Mouse (Mus musculus) spleen, adult 10 weeks (tissue): ENCODE data around the gene Akr1c13. TPM values are rescaled to one million over a fixed set of nuclear protein-coding genes. Genes with fewer than 3 reads are reported as not detected.

Source experiments
- polyA plus RNA-seq: library from polyadenylated mRNA; stranded (reverse); fragments of 350-450 nt; fragmentation: Illumina TruSeq; extraction: RNeasy Lipid Tissue Mini Kit (QIAGEN cat#74804); gene quantifications from one replicate; pipeline ENCODE4 v1.2.3, GENCODE M21; 2015; ENCODE audit warnings: low replicate concordance; ENCODE audit not compliant: insufficient read depth

The Akr1c13 gene
- 26.7 TPM for polyA plus RNA-seq

DNA sequence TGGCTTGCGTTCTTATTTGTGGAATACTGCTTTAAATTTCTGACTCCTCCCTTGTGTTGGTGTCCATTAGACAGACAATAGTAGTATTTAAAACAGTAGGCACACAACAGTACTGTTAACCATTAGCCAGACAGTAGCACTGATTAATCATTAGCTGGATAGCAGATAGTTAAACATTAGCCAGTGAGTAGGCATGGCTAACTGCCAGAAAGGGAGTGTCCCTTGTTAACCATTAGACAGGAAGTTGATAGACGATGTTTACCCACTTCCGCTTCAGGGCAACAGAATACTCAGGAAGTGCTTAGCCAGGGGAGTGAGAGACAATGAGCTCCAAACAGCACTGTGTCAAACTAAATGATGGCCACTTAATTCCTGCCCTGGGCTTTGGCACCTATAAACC lies at the start of gene Akr1c13:
Akr1c13 (plus strand) TSS at position 247 of the 400 bp plus-strand sequence.

DNA sequence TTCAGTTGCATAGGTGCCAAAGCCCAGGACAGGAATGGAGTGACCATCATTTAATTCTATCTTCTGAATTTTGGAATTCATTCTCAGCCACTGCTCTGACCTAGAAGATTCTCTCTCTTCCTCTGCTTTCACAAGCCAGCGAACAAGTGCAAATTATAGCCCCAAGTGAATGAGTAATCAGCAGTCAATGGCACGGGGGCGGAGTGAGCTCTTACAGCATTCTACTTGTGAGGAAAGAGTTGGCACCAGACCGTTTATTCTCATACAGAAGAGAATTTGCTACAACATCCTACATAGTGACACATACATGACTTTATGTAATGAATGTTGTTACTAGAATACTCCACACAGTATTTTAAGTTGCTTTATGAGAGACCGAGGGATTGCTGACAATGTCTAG lies 40.4 kb upstream of the Akr1c13 start, which contains the start of gene Akr1c18:
Akr1c18 (minus strand) TSS at position 137 of the 400 bp plus-strand sequence.

DNA sequence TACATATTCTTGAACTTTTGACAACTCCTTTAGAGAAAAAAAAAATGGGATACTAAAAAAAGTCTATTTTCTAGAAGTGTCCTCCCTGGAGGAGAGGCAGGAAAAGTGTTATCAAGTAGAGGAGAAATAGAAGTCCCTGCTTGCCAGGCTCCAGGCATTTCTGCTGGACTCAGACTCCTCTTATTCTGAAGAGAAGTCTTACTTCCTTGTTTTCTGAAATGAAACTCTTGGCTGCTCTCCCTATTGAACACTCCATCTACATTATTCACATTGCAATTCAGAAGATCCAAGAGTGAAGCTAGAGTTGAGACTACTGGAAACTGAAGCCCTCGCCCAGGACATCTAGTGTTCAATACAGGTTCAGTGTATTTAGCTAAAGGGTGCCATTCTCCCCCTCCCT lies 37.5 kb downstream of the Akr1c13 start, which contains the start of gene Akr1c19:
Akr1c19 (plus strand) TSS at position 260 of the 400 bp plus-strand sequence.

Other genes with a start within 250 kb of the Akr1c13 start
- not detected for gene Ucn3, start 245.8 kb upstream of the Akr1c13 start, polyA plus RNA-seq
- 2.2 TPM for gene Akr1c14, start 142.1 kb upstream of the Akr1c13 start, polyA plus RNA-seq
- 0.47 TPM for gene Akr1c18, start 40.5 kb upstream of the Akr1c13 start, polyA plus RNA-seq
- 3.8 TPM for gene Akr1c19, start 37.5 kb downstream of the Akr1c13 start, polyA plus RNA-seq
- gene Akr1c12, start 88.3 kb downstream of the Akr1c13 start, polyA plus RNA-seq: 6.1 TPM
- gene Akr1c6, start 243.2 kb downstream of the Akr1c13 start, polyA plus RNA-seq: not detected